Mouse (Mus musculus) forebrain, postnatal 0 days (tissue): ENCODE data around the gene Fasl. TPM values are rescaled to one million over a fixed set of nuclear protein-coding genes. Genes with fewer than 3 reads are reported as not detected.

Experiments used
- ATAC-seq: fragments of 200-750 bp; cut with Nextera tagmentation; 2 replicates; pipeline ENCODE4 v1.8.0; 2017; ENCODE audit warnings: mild to moderate bottlenecking, moderate library complexity
- DNase-seq: peaks from one replicate; pipeline ENCODE4 v3.0.0-alpha.2; 2015
- H3K27ac ChIP-seq: fragments of 300-500 bp; sonication (generic); 2 replicates; pipeline ENCODE4 v1.5.1; 2014; ENCODE audit warnings: low read depth, mild to moderate bottlenecking, antibody characterized with exemption, low read length, moderate library complexity, mixed read lengths
- H3K27me3 ChIP-seq: fragments of 300-500 bp; sonication (generic); 2 replicates; pipeline ENCODE4 v1.6.1; 2014; ENCODE audit warnings: mild to moderate bottlenecking, low read length, mixed read lengths; ENCODE audit not compliant: insufficient read depth
- H3K36me3 ChIP-seq: fragments of 300-500 bp; sonication (generic); 2 replicates; pipeline ENCODE4 v1.6.1; 2014; ENCODE audit warnings: mild to moderate bottlenecking, moderate library complexity; ENCODE audit not compliant: insufficient read depth
- H3K4me1 ChIP-seq: fragments of 300-500 bp; sonication (generic); 2 replicates; pipeline ENCODE4 v1.6.1; 2014; ENCODE audit warnings: antibody characterized with exemption; ENCODE audit not compliant: insufficient read depth
- H3K4me2 ChIP-seq: fragments of 300-500 bp; sonication (generic); 2 replicates; pipeline ENCODE4 v1.6.1; 2014; ENCODE audit warnings: low read depth, mild to moderate bottlenecking, moderate library complexity
- H3K4me3 ChIP-seq: fragments of 300-500 bp; sonication (generic); 2 replicates; pipeline ENCODE4 v1.5.1; 2014; ENCODE audit warnings: low read depth, low read length, mixed read lengths
- H3K9ac ChIP-seq: fragments of 300-500 bp; sonication (generic); 2 replicates; pipeline ENCODE4 v1.6.1; 2014; ENCODE audit warnings: mild to moderate bottlenecking
- H3K9me3 ChIP-seq: fragments of 300-500 bp; sonication (generic); 2 replicates; pipeline ENCODE4 v1.6.1; 2016; ENCODE audit warnings: low read length
- CTCF ChIP-seq: sonication (generic); IDR thresholded peaks from 2 replicates; pipeline ENCODE4 v1.5.1; 2016; ENCODE audit warnings: antibody characterized with exemption, control low read depth, low read depth
- WGBS: fragments of 180-500 bp; shearing (Covaris S2); extraction: QIAGEN DNeasy Blood & Tissue Kit; methylation state at CpG from one replicate; pipeline ENCODE4 v1.1.7; 2014; 5-methylcytosine and 5-hydroxymethylcytosine counted together
- polyA plus RNA-seq: library from polyadenylated mRNA; unstranded; fragments of >200 nt; fragmentation: Nextera tagmentation; extraction: Ambion mirVana; gene quantifications from 2 replicates; pipeline ENCODE4 v1.2.1, GENCODE M21; 2015
- total RNA-seq: library from RNA; depleted of rRNA; stranded (reverse); fragments of >200 nt; gene quantifications from 2 replicates; pipeline ENCODE4 v1.2.3, GENCODE M21; 2014

The Fasl gene
- total and polyA plus RNA-seq, 2 experiments from 2014 or later = 0.10 TPM; not detected in 1

- H3K4me1 ChIP-seq = no peaks in the 10 kb centered on the region
- H3K36me3 ChIP-seq = no peaks in the 10 kb centered on the region
- 50% methylated on average over 4 of the region's 4 CpGs for WGBS
- ATAC-seq = no peak
- no peaks in the 10 kb centered on the region for H3K27me3 ChIP-seq
- no peak overlapping the region for H3K4me2 ChIP-seq
- no peak for DNase-seq
- no peak overlapping the region for H3K27ac ChIP-seq
- no peak overlapping the region for H3K4me3 ChIP-seq
- TF ChIP-seq CTCF = no peak
- H3K9me3 ChIP-seq = no peaks in the 10 kb centered on the region
- no peak overlapping the region for H3K9ac ChIP-seq
Measured at GRCm38 (mm10) chr1:161761556-161761955, 26.7 kb downstream of the Fasl start.

DNA sequence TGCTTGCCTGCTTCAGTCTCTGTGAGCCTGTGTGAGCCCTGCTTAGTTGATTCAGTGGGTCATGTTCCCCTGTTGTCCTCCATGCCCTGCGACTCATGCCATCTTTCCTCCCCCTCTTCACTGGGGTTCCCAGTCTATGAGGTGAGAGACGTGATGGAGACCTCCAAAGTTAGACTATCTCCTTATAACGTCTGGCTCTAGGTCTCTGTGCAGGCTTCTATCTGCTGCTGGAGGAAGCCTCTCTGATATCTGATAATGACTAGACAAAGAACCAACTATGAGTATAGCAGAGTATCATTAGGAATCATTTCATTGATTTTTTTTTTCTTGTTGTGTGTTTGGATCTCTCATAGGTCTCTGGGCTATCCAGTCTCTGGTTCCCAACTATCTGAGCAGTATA lies 31.7 kb downstream of the Fasl start:
- H3K27me3 ChIP-seq = no peaks in the 10 kb centered on the region
- no peaks in the 10 kb centered on the region for H3K9me3 ChIP-seq
- H3K4me1 ChIP-seq = no peaks in the 10 kb centered on the region
- H3K4me3 ChIP-seq = no peak overlapping the region
- 90% methylated on average over 3 of the region's 3 CpGs for WGBS
- H3K9ac ChIP-seq = no peak overlapping the region
- DNase-seq = no peak
- TF ChIP-seq CTCF = no peak
- no peak overlapping the region for H3K27ac ChIP-seq
- H3K36me3 ChIP-seq = no peaks in the 10 kb centered on the region
- H3K4me2 ChIP-seq = no peak overlapping the region
- no peak for ATAC-seq

- no peak overlapping the region for H3K27ac ChIP-seq
- DNase-seq (no peak), ATAC-seq (no peak)
- no peaks in the 10 kb centered on the region for H3K9me3 ChIP-seq
- no peak overlapping the region for H3K9ac ChIP-seq
- no peaks in the 10 kb centered on the region for H3K4me1 ChIP-seq
- H3K36me3 ChIP-seq = no peaks in the 10 kb centered on the region
- H3K27me3 ChIP-seq = no peaks in the 10 kb centered on the region
- no peak overlapping the region for H3K4me3 ChIP-seq
- WGBS = 65% methylated on average over 8 of the region's 8 CpGs
- no peak overlapping the region for H3K4me2 ChIP-seq
- TF ChIP-seq CTCF = no peak
Measured at GRCm38 (mm10) chr1:161751311-161751710, 37.0 kb downstream of the Fasl start.

- no peak for ATAC-seq
- 76% methylated on average over 8 of the region's 8 CpGs for WGBS
- Histone ChIP-seq H3K27me3 (no peaks in the 10 kb centered on the region), H3K27ac (no peak overlapping the region), H3K4me2 (no peak overlapping the region), H3K9me3 (no peaks in the 10 kb centered on the region), H3K4me1 (no peaks in the 10 kb centered on the region), H3K36me3 (no peaks in the 10 kb centered on the region), H3K9ac (no peak overlapping the region), H3K4me3 (no peak overlapping the region)
- TF ChIP-seq CTCF = no peak
- DNase-seq = no peak
Measured at GRCm38 (mm10) chr1:161750471-161751041, 37.7 kb downstream of the Fasl start.

GRCm38 (mm10) chr1:161748685-161749084 lies 39.6 kb downstream of the Fasl start:
- Histone ChIP-seq H3K9me3 (no peaks in the 10 kb centered on the region), H3K27ac (no peak overlapping the region), H3K9ac (no peak overlapping the region), H3K36me3 (no peaks in the 10 kb centered on the region), H3K4me2 (no peak overlapping the region), H3K4me3 (no peak overlapping the region), H3K4me1 (no peaks in the 10 kb centered on the region), H3K27me3 (no peaks in the 10 kb centered on the region)
- WGBS = 86% methylated on average over 6 of the region's 6 CpGs
- ATAC-seq = no peak
- DNase-seq = no peak
- no peak for TF ChIP-seq CTCF

- Histone ChIP-seq H3K27me3 (no peaks in the 10 kb centered on the region), H3K4me1 (no peaks in the 10 kb centered on the region), H3K4me2 (no peak overlapping the region), H3K9me3 (no peaks in the 10 kb centered on the region), H3K27ac (no peak overlapping the region), H3K4me3 (no peak overlapping the region), H3K9ac (no peak overlapping the region), H3K36me3 (no peaks in the 10 kb centered on the region)
- WGBS = 61% methylated on average over 8 of the region's 8 CpGs
- peak; percentile 70 for TF ChIP-seq CTCF
- DNase-seq = peak; percentile 18
- ATAC-seq = no peak
Measured at GRCm38 (mm10) chr1:161748138-161748537, 40.2 kb downstream of the Fasl start.

GRCm38 (mm10) chr1:161746542-161747302 lies 41.6 kb downstream of the Fasl start:
- no peak overlapping the region for H3K27ac ChIP-seq
- ATAC-seq = no peak
- no peaks in the 10 kb centered on the region for H3K9me3 ChIP-seq
- WGBS = 91% methylated on average over 25 of the region's 25 CpGs
- H3K9ac ChIP-seq = no peak overlapping the region
- no peak overlapping the region for H3K4me2 ChIP-seq
- no peaks in the 10 kb centered on the region for H3K36me3 ChIP-seq
- H3K4me3 ChIP-seq = no peak overlapping the region
- no peaks in the 10 kb centered on the region for H3K4me1 ChIP-seq
- TF ChIP-seq CTCF = no peak
- no peaks in the 10 kb centered on the region for H3K27me3 ChIP-seq
- no peak for DNase-seq
